In the genomic region with DNA sequence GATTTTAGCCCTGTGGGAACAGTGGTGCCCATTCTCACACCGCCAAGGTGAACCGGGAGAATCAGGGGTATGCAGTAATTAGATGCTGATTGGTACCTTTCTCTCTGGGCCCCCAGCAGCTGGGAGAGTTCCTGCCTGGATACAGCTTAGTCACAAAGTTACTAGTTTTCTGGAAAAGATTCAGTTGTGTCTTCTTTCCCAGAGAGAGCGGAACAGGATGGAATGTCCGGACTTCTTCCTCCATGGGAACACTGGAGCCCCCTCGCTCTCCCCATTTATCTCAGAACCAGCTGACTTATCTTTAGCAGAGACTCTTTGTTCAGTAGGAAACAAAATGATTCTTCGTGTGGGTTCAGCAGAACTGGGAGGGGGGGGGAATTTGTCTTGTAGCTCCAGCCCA, we compare ENCODE assay signal across 7 mouse cellular contexts. TPM values are rescaled to one million over a fixed set of nuclear protein-coding genes. Genes with fewer than 3 reads are reported as not detected.
DNase-seq lines count a peak whose midpoint lies in the region; ATAC-seq lines count a peak whose summit lies in the region.

No protein-coding gene starts in this region.

- H3K4me2 ChIP-seq in lung, embryonic 16.5 days (ENCODE audit: low read depth, low read length), result peak overlapping the region; percentile 79
- H3K4me2 ChIP-seq in embryonic facial prominence, embryonic 14.5 days (ENCODE audit: low read depth, low read length), result peak overlapping the region; percentile 92
- H3K4me2 ChIP-seq in stomach, embryonic 14.5 days (replicated peaks; ENCODE audit: low read depth, low read length), result peak overlapping the region; percentile 94

- 7% methylated on average over 6 of the region's 6 CpGs for WGBS in lung, embryonic 16.5 days
- 10% methylated on average over 6 of the region's 6 CpGs for WGBS in embryonic facial prominence, embryonic 14.5 days
- WGBS in limb, embryonic 10.5 days, result 16% methylated on average over 6 of the region's 6 CpGs
- 9% methylated on average over 6 of the region's 6 CpGs for WGBS in stomach, embryonic 14.5 days

- no peak overlapping the region for H3K27ac ChIP-seq in lung, embryonic 16.5 days (ENCODE audit: low read length)
- no peak overlapping the region for H3K27ac ChIP-seq in embryonic facial prominence, embryonic 14.5 days (replicated peaks; ENCODE audit: low read depth, low read length)
- peak overlapping the region; percentile 81; the same call in 1 of the 2 replicates for H3K27ac ChIP-seq in limb, embryonic 10.5 days
- H3K27ac ChIP-seq in stomach, embryonic 14.5 days (ENCODE audit: low read length), result peak overlapping the region; percentile 63

- peaks cover 13% of the 10 kb centered on the region for H3K4me1 ChIP-seq in lung, embryonic 16.5 days (replicated peaks; ENCODE audit: control insufficient read depth, insufficient read depth, low read length)
- 0 out of 2 replicates have a peak, but pooled peaks cover 2% of the 10 kb centered on the region for H3K4me1 ChIP-seq in embryonic facial prominence, embryonic 14.5 days (ENCODE audit: control insufficient read depth, insufficient read depth, low read length)
- peaks cover 32% of the 10 kb centered on the region for H3K4me1 ChIP-seq in limb, embryonic 10.5 days
- H3K4me1 ChIP-seq in stomach, embryonic 14.5 days (ENCODE audit: control insufficient read depth, insufficient read depth, low read length), result peaks cover 9% of the 10 kb centered on the region; the same call in 1 of the 2 replicates

- no peaks in the 10 kb centered on the region for H3K36me3 ChIP-seq in lung, embryonic 16.5 days (ENCODE audit: control insufficient read depth, insufficient read depth, low read length)
- no peaks in the 10 kb centered on the region for H3K36me3 ChIP-seq in embryonic facial prominence, embryonic 14.5 days (ENCODE audit: control insufficient read depth, insufficient read depth, low read length)
- H3K36me3 ChIP-seq in limb, embryonic 10.5 days, result no peaks in the 10 kb centered on the region
- H3K36me3 ChIP-seq in stomach, embryonic 14.5 days (ENCODE audit: control insufficient read depth, insufficient read depth, low read length), result no peaks in the 10 kb centered on the region

- DNase-seq in lung, postnatal 14 days, result no peak
- peak; percentile 12 for DNase-seq in embryonic facial prominence, embryonic 14.5 days (ENCODE audit: low spot score)
- DNase-seq in limb, embryonic 10.5 days (ENCODE audit: low spot score), result no peak
- DNase-seq in layer of hippocampus, adult 11-12 months (ENCODE audit: low spot score), result no peak
- DNase-seq in left cerebral cortex, postnatal 36 days (ENCODE audit: low spot score in 2 of 2), result no peak

- H3K9me3 ChIP-seq in lung, embryonic 16.5 days (ENCODE audit: control insufficient read depth, low read length), result no peaks in the 10 kb centered on the region
- no peaks in the 10 kb centered on the region for H3K9me3 ChIP-seq in embryonic facial prominence, embryonic 14.5 days (ENCODE audit: control insufficient read depth, low read length)
- H3K9me3 ChIP-seq in limb, embryonic 10.5 days (replicated peaks), result no peaks in the 10 kb centered on the region
- no peaks in the 10 kb centered on the region for H3K9me3 ChIP-seq in stomach, embryonic 14.5 days (ENCODE audit: control insufficient read depth, low read depth, low read length)

- peak overlapping the region; percentile 81 for H3K9ac ChIP-seq in lung, embryonic 16.5 days (ENCODE audit: low read length)
- H3K9ac ChIP-seq in embryonic facial prominence, embryonic 14.5 days (ENCODE audit: low read depth, low read length), result peak overlapping the region; percentile 72
- peak overlapping the region; percentile 74 for H3K9ac ChIP-seq in stomach, embryonic 14.5 days (replicated peaks; ENCODE audit: low read depth, low read length)

- no peak; the same call in 1 of the 2 replicates for ATAC-seq in lung, embryonic 16.5 days (ENCODE audit: low read depth)
- 0 out of 2 replicates have a peak, but pooled peaks have one; percentile 0 for ATAC-seq in embryonic facial prominence, embryonic 14.5 days (ENCODE audit: low read depth)
- ATAC-seq in stomach, embryonic 14.5 days (ENCODE audit: insufficient number of reproducible peaks, insufficient read depth, low FRiP score, low read depth), result no peak

- intact Hi-C loops in left cerebral cortex, postnatal 36 days (cut with DNase I), result no loop called here

- no peaks in the 10 kb centered on the region for H3K27me3 ChIP-seq in lung, embryonic 16.5 days (ENCODE audit: control insufficient read depth, insufficient read depth, low read depth, low read length)
- peaks cover 12% of the 10 kb centered on the region; the same call in 1 of the 2 replicates for H3K27me3 ChIP-seq in embryonic facial prominence, embryonic 14.5 days (replicated peaks; ENCODE audit: control insufficient read depth, insufficient read depth, low read length)
- peaks cover 42% of the 10 kb centered on the region for H3K27me3 ChIP-seq in limb, embryonic 10.5 days (ENCODE audit: low read depth, poor library complexity, severe bottlenecking)
- H3K27me3 ChIP-seq in stomach, embryonic 14.5 days (ENCODE audit: control insufficient read depth, insufficient read depth, low read length), result no peaks in the 10 kb centered on the region

- peak overlapping the region; percentile 58 for H3K4me3 ChIP-seq in lung, embryonic 16.5 days (ENCODE audit: low read length)
- H3K4me3 ChIP-seq in embryonic facial prominence, embryonic 14.5 days (ENCODE audit: low read depth, low read length), result peak overlapping the region; percentile 76
- H3K4me3 ChIP-seq in limb, embryonic 10.5 days, result peak overlapping the region; percentile 68
- H3K4me3 ChIP-seq in stomach, embryonic 14.5 days (ENCODE audit: low read depth, low read length), result peak overlapping the region; percentile 78

RNA-seq across cellular contexts. Expression of gene Klhl36, which starts 0.7 kb away (rescaled TPM):
- 14.5 and 15.0 TPM in 2 replicates for polyA plus RNA-seq in lung, embryonic 16.5 days (2015; fragmentation: Nextera tagmentation; extraction: Ambion mirVana)
- 8.6 and 10.1 TPM in 2 replicates for polyA plus RNA-seq in embryonic facial prominence, embryonic 14.5 days (2014; fragmentation: Nextera tagmentation; extraction: Ambion mirVana)
- 7.2 and 7.9 TPM in 2 replicates for polyA plus RNA-seq in limb, embryonic 10.5 days (2016; fragmentation: Nextera tagmentation; extraction: Ambion mirVana)
- 11.2 and 15.6 TPM in 2 replicates for polyA plus RNA-seq in stomach, embryonic 14.5 days (2014; fragmentation: Nextera tagmentation; extraction: Ambion mirVana)
- 1 to 10 TPM; 6.9 to 7.5 TPM for total RNA-seq in left cerebral cortex, postnatal 36 days (2021)

RNA-seq across cellular contexts. Expression of gene Cotl1, which starts 22.4 kb away (rescaled TPM):
- 78.4 and 88.5 TPM in 2 replicates for polyA plus RNA-seq in lung, embryonic 16.5 days (2015; fragmentation: Nextera tagmentation; extraction: Ambion mirVana)
- polyA plus RNA-seq in embryonic facial prominence, embryonic 14.5 days (2014; fragmentation: Nextera tagmentation; extraction: Ambion mirVana), result 255 and 299 TPM in 2 replicates
- polyA plus RNA-seq in limb, embryonic 10.5 days (2016; fragmentation: Nextera tagmentation; extraction: Ambion mirVana), result 53.2 and 94.6 TPM in 2 replicates
- 340 and 436 TPM in 2 replicates for polyA plus RNA-seq in stomach, embryonic 14.5 days (2014; fragmentation: Nextera tagmentation; extraction: Ambion mirVana)
- 10 to 100 TPM; 56.9 to 57.0 TPM for total RNA-seq in left cerebral cortex, postnatal 36 days (2021)

RNA-seq across cellular contexts. Expression of gene Usp10, which starts 47.4 kb away (rescaled TPM):
- polyA plus RNA-seq in lung, embryonic 16.5 days (2015; fragmentation: Nextera tagmentation; extraction: Ambion mirVana), result 120 and 122 TPM in 2 replicates
- 90.5 and 93.0 TPM in 2 replicates for polyA plus RNA-seq in embryonic facial prominence, embryonic 14.5 days (2014; fragmentation: Nextera tagmentation; extraction: Ambion mirVana)
- 226 and 235 TPM in 2 replicates for polyA plus RNA-seq in limb, embryonic 10.5 days (2016; fragmentation: Nextera tagmentation; extraction: Ambion mirVana)
- 110 and 114 TPM in 2 replicates for polyA plus RNA-seq in stomach, embryonic 14.5 days (2014; fragmentation: Nextera tagmentation; extraction: Ambion mirVana)
- 10 to 100 TPM; 80.6 to 96.0 TPM for total RNA-seq in left cerebral cortex, postnatal 36 days (2021)

RNA-seq across cellular contexts. Expression of gene Gm20388, which starts 47.9 kb away (rescaled TPM):
- 10.3 TPM in 1 of 2 replicates, not detected in the other for polyA plus RNA-seq in lung, embryonic 16.5 days (2015; fragmentation: Nextera tagmentation; extraction: Ambion mirVana)
- polyA plus RNA-seq in embryonic facial prominence, embryonic 14.5 days (2014; fragmentation: Nextera tagmentation; extraction: Ambion mirVana), result 1.5 TPM in 1 of 2 replicates, not detected in the other
- 2.3 and 2.5 TPM in 2 replicates for polyA plus RNA-seq in limb, embryonic 10.5 days (2016; fragmentation: Nextera tagmentation; extraction: Ambion mirVana)
- polyA plus RNA-seq in stomach, embryonic 14.5 days (2014; fragmentation: Nextera tagmentation; extraction: Ambion mirVana), result 6.2 and 11.4 TPM in 2 replicates
- total RNA-seq in left cerebral cortex, postnatal 36 days (2021), result 10 to 100 TPM; 10.3 to 10.6 TPM

Comparison
In these comparisons a context has a peak if more than half of its experiments do, and no peak if none do; other contexts are left out.
1. H3K27ac ChIP-seq: peak in limb, embryonic 10.5 days (single experiment) and stomach, embryonic 14.5 days (single experiment); none in lung, embryonic 16.5 days (single experiment) and embryonic facial prominence, embryonic 14.5 days (single experiment).
2. Peak in every context shown above with its lines, with median percentiles within 50 percentile points of each other: H3K4me2 ChIP-seq, H3K4me3 ChIP-seq and H3K9ac ChIP-seq.